Mouse (Mus musculus): ENCODE data around the gene Slc25a39.
"Not testable (repeated sequence)": the region's sequence is repeated elsewhere in the genome, so short reads cannot be mapped to it uniquely, and the experiment has no call there.

The Slc25a39 gene

GRCm38 (mm10) chr11:102369263-102369662 is 38.5 kb downstream of the Slc25a39 start:
- DNase-seq, result peak; percentile 53 to 90

- DNase-seq, result no peak
Measured at GRCm38 (mm10) chr11:102368347-102368746, 39.4 kb downstream of the Slc25a39 start.

DNA sequence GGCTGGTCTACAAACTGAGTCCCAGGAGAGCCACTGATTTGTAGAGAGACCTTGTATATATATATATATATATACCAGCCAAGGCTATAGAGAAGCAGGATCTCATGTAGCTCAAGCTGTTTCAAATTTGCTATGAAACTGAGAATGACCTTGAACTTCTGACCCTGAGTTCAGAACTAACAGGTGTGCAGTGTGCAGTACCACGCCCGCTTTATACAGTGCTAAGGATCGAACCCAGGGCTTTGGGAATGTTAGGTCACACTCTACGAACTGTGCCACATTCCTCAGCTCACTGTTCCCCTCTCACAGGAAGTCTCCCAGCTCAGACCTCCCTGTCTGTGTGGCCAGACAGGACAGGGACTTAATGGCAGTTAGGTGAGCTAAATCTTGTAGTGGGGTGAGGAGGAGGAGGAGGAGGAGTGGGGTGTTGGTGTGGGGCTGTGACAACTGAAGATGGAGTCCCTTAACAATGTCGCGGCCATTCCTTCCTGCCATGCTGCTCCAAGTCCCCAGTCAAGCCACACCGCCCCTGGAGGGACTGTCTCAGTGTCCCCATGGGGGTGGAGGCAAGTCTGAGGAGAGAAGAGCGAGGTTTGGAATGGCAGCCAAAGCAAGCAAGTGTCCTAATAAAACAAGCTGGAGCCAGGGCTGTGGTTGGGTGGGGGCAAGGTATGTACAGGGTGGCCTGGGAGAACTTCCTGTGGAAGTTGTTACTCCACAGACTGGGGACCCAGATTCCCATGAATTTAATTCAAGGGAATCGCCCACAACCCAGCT is 40.1 kb downstream of the Slc25a39 start:
- no peak for DNase-seq

DNA sequence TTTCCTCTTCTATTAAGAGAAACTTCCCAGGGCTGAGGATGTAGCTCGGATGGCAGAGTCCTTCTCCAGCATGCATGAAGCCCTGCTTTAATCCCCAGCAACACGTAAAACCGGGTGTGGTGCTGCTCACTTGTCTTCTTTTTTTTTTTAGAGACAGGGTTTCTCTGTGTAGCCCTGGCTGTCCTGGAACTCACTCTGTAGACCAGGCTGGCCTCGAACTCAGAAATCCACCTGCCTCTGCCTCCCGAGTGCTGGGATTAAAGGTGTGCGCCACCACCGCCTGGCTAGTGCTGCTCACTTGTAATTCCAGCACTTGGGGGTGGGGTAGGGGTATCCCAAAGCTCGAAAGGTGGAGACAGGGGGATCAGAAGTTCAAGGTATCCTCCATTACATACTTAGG is 41.6 kb downstream of the Slc25a39 start, which contains the start of gene Slc4a1:
TSS of gene Slc4a1 (minus strand) at position 101 of the 400 bp plus-strand sequence.
- DNase-seq, result not testable (repeated sequence)

DNA sequence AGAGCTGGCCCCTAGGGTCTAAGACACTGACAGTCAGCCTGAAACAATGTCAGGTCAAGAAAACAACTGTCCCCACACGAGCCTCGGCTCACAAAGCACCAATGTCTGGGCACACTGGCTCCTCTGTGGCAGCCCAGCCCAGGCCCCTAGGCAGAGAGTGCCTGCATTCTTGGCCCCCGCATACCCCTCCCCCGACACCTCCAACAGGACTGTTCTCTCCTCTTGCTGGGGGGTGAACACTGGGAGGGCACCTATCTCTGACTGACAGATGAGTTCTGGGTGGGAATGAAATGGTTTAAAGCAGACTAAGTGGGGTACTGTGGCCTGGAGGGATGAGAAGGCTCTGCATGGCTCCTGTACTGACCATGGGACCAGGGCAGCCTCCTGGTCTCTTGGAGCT is 42.0 kb downstream of the Slc25a39 start:
- DNase-seq, result no peak

- no peak for DNase-seq
Measured at GRCm38 (mm10) chr11:102364570-102365371, 43.0 kb downstream of the Slc25a39 start.

- no peak for DNase-seq
Measured at GRCm38 (mm10) chr11:102363623-102364022, 44.1 kb downstream of the Slc25a39 start.

- DNase-seq, result no peak
Measured at GRCm38 (mm10) chr11:102361776-102362495, 45.8 kb downstream of the Slc25a39 start.

GRCm38 (mm10) chr11:102358365-102358764 is 49.4 kb downstream of the Slc25a39 start:
- DNase-seq, result no peak

DNA sequence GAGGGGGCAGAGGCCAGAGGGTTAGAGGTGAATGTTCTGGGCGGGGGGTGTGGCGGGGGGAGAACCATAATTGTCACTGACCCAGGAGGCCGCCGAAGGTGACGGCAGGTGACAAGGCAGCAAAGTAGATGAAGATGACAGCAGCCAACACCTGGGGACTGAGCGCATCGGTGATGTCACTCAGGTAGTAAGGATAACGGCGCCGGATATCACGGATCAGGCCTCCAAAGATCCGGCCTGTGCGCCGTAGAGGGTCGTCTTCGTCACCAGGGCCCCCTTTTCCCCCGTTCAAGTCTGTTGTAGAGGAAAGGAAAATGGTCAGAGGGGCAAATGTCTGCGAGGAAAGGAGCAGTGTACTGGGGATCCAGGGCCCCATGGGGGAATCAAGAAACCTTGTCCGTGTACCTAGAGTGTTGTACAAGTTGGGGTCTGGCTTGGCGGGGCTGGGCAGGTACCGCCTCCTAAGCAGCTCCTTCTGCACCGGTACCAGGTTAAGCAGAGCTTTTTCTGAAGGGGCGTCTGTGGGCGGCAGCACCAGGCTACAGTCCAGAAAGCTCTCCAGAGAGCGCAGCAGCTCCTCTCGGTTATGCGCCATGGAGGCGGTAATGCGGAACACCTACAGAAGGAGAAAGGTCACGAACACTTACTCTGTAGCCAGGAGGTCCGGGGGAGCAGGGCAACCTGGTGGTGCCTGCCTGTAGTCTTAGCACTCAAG is 51.0 kb downstream of the Slc25a39 start:
- no peak for DNase-seq

DNA sequence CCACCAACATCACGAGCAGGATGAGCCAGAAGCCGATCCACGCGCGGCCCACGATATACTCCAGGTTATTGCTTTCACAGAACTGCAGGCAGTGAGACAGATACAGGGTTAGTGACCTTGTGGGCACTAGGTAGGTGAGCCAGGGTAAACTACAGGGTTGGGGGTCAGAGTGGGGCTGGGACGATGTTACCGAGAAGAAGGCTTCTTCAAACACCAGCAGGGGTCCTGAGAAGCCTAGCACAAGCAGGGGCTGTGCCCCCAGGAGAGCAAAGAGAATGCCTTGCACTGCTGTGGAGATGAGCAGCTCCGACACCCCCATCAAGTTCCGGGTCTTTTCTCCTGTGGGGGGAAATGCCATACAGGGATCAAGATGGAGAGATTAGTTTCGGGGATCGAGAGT is 51.6 kb downstream of the Slc25a39 start:
- no peak for DNase-seq

DNA sequence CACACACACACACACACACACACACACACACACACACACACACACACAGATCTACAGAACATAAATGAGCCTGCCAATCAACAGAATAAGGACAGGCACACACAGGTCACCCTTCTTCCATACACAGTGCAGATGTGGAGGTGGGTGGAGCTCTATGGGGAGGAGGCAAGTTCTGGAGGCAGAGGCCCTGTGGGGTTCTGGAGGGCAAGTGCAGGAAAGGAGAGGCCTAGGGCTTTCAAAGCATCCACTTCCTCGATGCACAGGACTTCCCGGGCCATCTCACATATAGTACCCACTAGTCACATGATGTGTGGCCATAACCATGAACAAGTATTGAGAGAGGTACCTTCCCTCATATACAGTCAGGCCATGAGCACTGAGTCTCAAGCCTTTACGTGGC is 52.2 kb downstream of the Slc25a39 start:
- no peak for DNase-seq

- no peak for DNase-seq
Measured at GRCm38 (mm10) chr11:102353021-102353431, 54.7 kb downstream of the Slc25a39 start.
